Mouse (Mus musculus) limb, embryonic 14.5 days (tissue): ENCODE measurements at regions not wholly inside any gene's neighbourhood (a gene's known extent, or its start where the extent isn't known, plus 50 kb on each side); places are given as distances from the start of the nearest gene placed in this dataset.

Experiments
- ATAC-seq: fragments of 200-750 bp; cut with Nextera tagmentation; 2 replicates; pipeline ENCODE4 v1.8.0; 2017; ENCODE audit warnings: low read depth, moderate number of reproducible peaks, moderate TSS enrichment; ENCODE audit not compliant: low FRiP score
- DNase-seq: peaks from one replicate; pipeline ENCODE4 v3.0.0-alpha.2; 2015; ENCODE audit warnings: low spot score
- H3K27ac ChIP-seq: fragments of 300-500 bp; sonication (generic); replicated peaks from 2 replicates; pipeline ENCODE4 v1.5.1; 2014; ENCODE audit warnings: low read depth, mild to moderate bottlenecking, low read length, moderate library complexity, mixed read lengths
- H3K27me3 ChIP-seq: fragments of 300-500 bp; sonication (generic); 2 replicates; pipeline ENCODE4 v1.6.1; 2014; ENCODE audit warnings: low read length, mixed read lengths; ENCODE audit not compliant: control insufficient read depth, insufficient read depth
- H3K36me3 ChIP-seq: fragments of 300-500 bp; sonication (generic); 2 replicates; pipeline ENCODE4 v1.6.1; 2014; ENCODE audit warnings: mild to moderate bottlenecking, low read length, moderate library complexity, mixed read lengths; ENCODE audit not compliant: control insufficient read depth, insufficient read depth
- H3K4me1 ChIP-seq: fragments of 300-500 bp; sonication (generic); 2 replicates; pipeline ENCODE4 v1.6.1; 2014; ENCODE audit warnings: antibody characterized with exemption, low read length, mixed read lengths; ENCODE audit not compliant: control insufficient read depth, insufficient read depth
- H3K4me2 ChIP-seq: fragments of 300-500 bp; sonication (generic); replicated peaks from 2 replicates; pipeline ENCODE4 v1.6.1; 2014; ENCODE audit warnings: low read depth, mild to moderate bottlenecking, low read length, moderate library complexity; ENCODE audit not compliant: severe bottlenecking
- H3K4me3 ChIP-seq: fragments of 300-500 bp; sonication (generic); replicated peaks from 2 replicates; pipeline ENCODE4 v1.5.1; 2014; ENCODE audit warnings: low read length
- H3K9ac ChIP-seq: fragments of 300-500 bp; sonication (generic); 2 replicates; pipeline ENCODE4 v1.6.1; 2014; ENCODE audit warnings: mild to moderate bottlenecking, low read depth, low read length, moderate library complexity; ENCODE audit not compliant: severe bottlenecking
- H3K9me3 ChIP-seq: fragments of 300-500 bp; sonication (generic); 2 replicates; pipeline ENCODE4 v1.6.1; 2016; ENCODE audit warnings: low read length; ENCODE audit not compliant: control insufficient read depth
- POLR2A ChIP-seq: fragments of 200-500 bp; IDR thresholded peaks from 2 replicates; pipeline ENCODE4 v1.8.0; 2012; ENCODE audit warnings: inconsistent platforms, mild to moderate bottlenecking, moderate library complexity, borderline replicate concordance; ENCODE audit not compliant: insufficient read depth, insufficient read length; ENCODE audit errors: extremely low read depth
- WGBS: fragments of 180-500 bp; shearing (Covaris S2); extraction: QIAGEN DNeasy Blood & Tissue Kit; methylation state at CpG from one replicate; pipeline ENCODE4 v1.1.7; 2014; 5-methylcytosine and 5-hydroxymethylcytosine counted together

- WGBS = 63% methylated on average over 11 of the region's 11 CpGs
- Histone ChIP-seq H3K36me3 (no peaks in the 10 kb centered on the region), H3K4me1 (no peaks in the 10 kb centered on the region), H3K9me3 (no peaks in the 10 kb centered on the region), H3K4me2 (no peak overlapping the region), H3K4me3 (no peak overlapping the region), H3K9ac (no peak overlapping the region), H3K27ac (no peak overlapping the region), H3K27me3 (no peaks in the 10 kb centered on the region)
- TF ChIP-seq POLR2A = no peak
- ATAC-seq (no peak), DNase-seq (no peak)
Measured at GRCm38 (mm10) chr2:114812141-114812902, 157.6 kb upstream of the Dph6 start.

- H3K4me2 ChIP-seq = no peak overlapping the region
- no peak overlapping the region for H3K4me3 ChIP-seq
- H3K27ac ChIP-seq = no peak overlapping the region
- DNase-seq = no peak
- no peaks in the 10 kb centered on the region for H3K9me3 ChIP-seq
- no peaks in the 10 kb centered on the region for H3K36me3 ChIP-seq
- H3K27me3 ChIP-seq = no peaks in the 10 kb centered on the region
- H3K4me1 ChIP-seq = no peaks in the 10 kb centered on the region
- no peak for TF ChIP-seq POLR2A
- 12% methylated on average over 3 of the region's 3 CpGs for WGBS
- H3K9ac ChIP-seq = no peak overlapping the region
- no peak for ATAC-seq
Measured at GRCm38 (mm10) chr2:114812903-114813290, 158.1 kb upstream of the Dph6 start.

- WGBS = 69% methylated on average over 3 of the region's 3 CpGs
- ATAC-seq (no peak), DNase-seq (no peak)
- Histone ChIP-seq H3K4me1 (no peaks in the 10 kb centered on the region), H3K4me2 (no peak overlapping the region), H3K4me3 (no peak overlapping the region), H3K27ac (no peak overlapping the region), H3K27me3 (no peaks in the 10 kb centered on the region), H3K9ac (no peak overlapping the region), H3K9me3 (no peaks in the 10 kb centered on the region), H3K36me3 (no peaks in the 10 kb centered on the region)
- no peak for TF ChIP-seq POLR2A
Measured at GRCm38 (mm10) chr2:114822657-114823056, 167.9 kb upstream of the Dph6 start.

- no peaks in the 10 kb centered on the region for H3K27me3 ChIP-seq
- no peak overlapping the region for H3K27ac ChIP-seq
- no peak overlapping the region for H3K4me2 ChIP-seq
- no peaks in the 10 kb centered on the region for H3K9me3 ChIP-seq
- H3K9ac ChIP-seq = no peak overlapping the region
- H3K4me3 ChIP-seq = no peak overlapping the region
- WGBS = 32% methylated on average over 6 of the region's 6 CpGs
- no peaks in the 10 kb centered on the region for H3K4me1 ChIP-seq
- H3K36me3 ChIP-seq = no peaks in the 10 kb centered on the region
- ATAC-seq (no peak), DNase-seq (no peak)
- no peak for TF ChIP-seq POLR2A
Measured at GRCm38 (mm10) chr2:114828192-114828591, 173.4 kb upstream of the Dph6 start.

- WGBS = 30% methylated on average over 2 of the region's 2 CpGs
- no peak for ATAC-seq
- H3K9me3 ChIP-seq = no peaks in the 10 kb centered on the region
Measured at GRCm38 (mm10) chr2:114835694-114836093, 180.9 kb upstream of the Dph6 start.

More at GRCm38 (mm10) chr2:114835694-114836093, 180.9 kb upstream of the Dph6 start:
- TF ChIP-seq POLR2A = no peak
- Histone ChIP-seq H3K4me2 (no peak overlapping the region), H3K36me3 (no peaks in the 10 kb centered on the region), H3K27ac (no peak overlapping the region), H3K4me1 (no peaks in the 10 kb centered on the region), H3K4me3 (no peak overlapping the region), H3K27me3 (no peaks in the 10 kb centered on the region), H3K9ac (no peak overlapping the region)
- DNase-seq = no peak
